Mouse (Mus musculus) kidney, embryonic 16.5 days (tissue): ENCODE data around the gene Naip2. TPM values are rescaled to one million over a fixed set of nuclear protein-coding genes. Genes with fewer than 3 reads are reported as not detected.
"Not testable (repeated sequence)": the region's sequence is repeated elsewhere in the genome, so short reads cannot be mapped to it uniquely, and the experiment has no call there.

Experiments
- ATAC-seq: fragments of 200-750 bp; cut with Nextera tagmentation; 2 replicates; pipeline ENCODE4 v1.8.0; 2017; ENCODE audit warnings: moderate TSS enrichment; ENCODE audit not compliant: low FRiP score, low TSS enrichment
- H3K27ac ChIP-seq: fragments of 300-500 bp; sonication (generic); 2 replicates; pipeline ENCODE4 v1.5.1; 2014; ENCODE audit warnings: low read length
- H3K27me3 ChIP-seq: fragments of 300-500 bp; sonication (generic); 2 replicates; pipeline ENCODE4 v1.6.1; 2014; ENCODE audit warnings: low read length, control low read depth, mixed read lengths; ENCODE audit not compliant: insufficient read depth
- H3K36me3 ChIP-seq: fragments of 300-500 bp; sonication (generic); 2 replicates; pipeline ENCODE4 v1.6.1; 2014; ENCODE audit warnings: low read length, control low read depth, mixed read lengths; ENCODE audit not compliant: insufficient read depth
- H3K4me1 ChIP-seq: fragments of 300-500 bp; sonication (generic); 2 replicates; pipeline ENCODE4 v1.6.1; 2014; ENCODE audit warnings: low read length, control low read depth, mixed read lengths; ENCODE audit not compliant: insufficient read depth
- H3K4me2 ChIP-seq: fragments of 300-500 bp; sonication (generic); replicated peaks from 2 replicates; pipeline ENCODE4 v1.6.1; 2014; ENCODE audit warnings: low read depth, low read length
- H3K4me3 ChIP-seq: fragments of 300-500 bp; sonication (generic); 2 replicates; pipeline ENCODE4 v1.5.1; 2014; ENCODE audit warnings: mild to moderate bottlenecking, low read length
- H3K9ac ChIP-seq: fragments of 300-500 bp; sonication (generic); replicated peaks from 2 replicates; pipeline ENCODE4 v1.6.1; 2014; ENCODE audit warnings: low read length
- H3K9me3 ChIP-seq: fragments of 300-500 bp; sonication (generic); 2 replicates; pipeline ENCODE4 v1.6.1; 2016; ENCODE audit warnings: low read length, control low read depth
- WGBS: fragments of 180-500 bp; shearing (Covaris S2); extraction: QIAGEN DNeasy Blood & Tissue Kit; methylation state at CpG from one replicate; pipeline ENCODE4 v1.1.7; 2014; 5-methylcytosine and 5-hydroxymethylcytosine counted together
- polyA plus RNA-seq: library from polyadenylated mRNA; unstranded; fragments of >200 nt; fragmentation: Nextera tagmentation; extraction: Ambion mirVana; gene quantifications from 2 replicates; pipeline ENCODE4 v1.2.1, GENCODE M21; 2015

Gene Naip2
- 0.37 and 0.64 TPM in 2 replicates for polyA plus RNA-seq

GRCm38 (mm10) chr13:100201659-100202333 is at the start of gene Naip2:
Gene Naip2, minus strand, starts transcription at chr13:100202092.
- not testable (repeated sequence) for H3K4me1 ChIP-seq, H3K36me3 ChIP-seq, H3K4me2 ChIP-seq, H3K4me3 ChIP-seq, H3K9ac ChIP-seq, H3K9me3 ChIP-seq, H3K27ac ChIP-seq, H3K27me3 ChIP-seq, ATAC-seq
- 34% methylated on average over 3 of the region's 3 CpGs for WGBS

DNA sequence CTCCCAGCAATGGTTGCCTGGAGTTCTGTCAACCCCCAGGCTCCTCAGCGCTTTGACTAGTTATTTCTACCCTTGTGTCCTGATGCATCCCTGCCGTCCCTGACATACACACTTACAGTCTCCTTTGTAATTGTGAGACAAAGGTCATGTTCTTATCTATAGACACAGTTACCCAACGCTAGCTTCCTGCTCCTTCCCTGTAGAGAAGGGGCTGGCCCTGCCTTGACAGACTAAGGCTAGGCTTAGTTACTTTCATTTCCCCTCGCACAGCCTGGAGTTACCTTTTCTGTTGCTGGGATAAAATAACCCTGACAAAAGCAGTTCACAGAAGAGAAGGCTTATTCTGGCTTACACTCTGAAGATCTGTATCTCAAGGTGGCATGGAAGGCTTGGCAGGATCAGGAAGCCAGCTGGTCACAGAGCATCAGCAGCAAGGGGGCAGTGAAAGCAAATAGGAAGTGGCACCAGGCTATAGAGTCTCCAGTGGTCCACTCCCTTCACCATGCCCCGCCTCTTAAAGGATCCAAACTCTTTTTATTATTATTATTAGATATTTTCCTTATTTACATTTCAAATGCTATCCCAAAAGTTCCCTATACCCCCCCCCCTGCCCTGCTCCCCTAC is 45.1 kb upstream of the Naip2 start:
- ATAC-seq, H3K27ac ChIP-seq, H3K27me3 ChIP-seq, H3K4me1 ChIP-seq, H3K4me2 ChIP-seq, H3K9ac ChIP-seq, H3K36me3 ChIP-seq, H3K9me3 ChIP-seq, H3K4me3 ChIP-seq: not testable (repeated sequence)
- 82% methylated on average over 5 of the region's 5 CpGs for WGBS

GRCm38 (mm10) chr13:100246223-100246622 is 44.3 kb upstream of the Naip2 start, which contains the start of gene Naip5:
Gene Naip5, minus strand, starts transcription at chr13:100246323.
- H3K27ac ChIP-seq, H3K4me1 ChIP-seq, H3K9me3 ChIP-seq, H3K4me2 ChIP-seq, H3K27me3 ChIP-seq, ATAC-seq, H3K9ac ChIP-seq, H3K4me3 ChIP-seq, H3K36me3 ChIP-seq: not testable (repeated sequence)
- 78% methylated on average over 4 of the region's 4 CpGs for WGBS

GRCm38 (mm10) chr13:100243702-100244101 is 41.8 kb upstream of the Naip2 start:
- Histone ChIP-seq H3K9ac (no peak overlapping the region), H3K27ac (no peak overlapping the region), H3K36me3 (no peaks in the 10 kb centered on the region), H3K9me3 (no peaks in the 10 kb centered on the region), H3K27me3 (no peaks in the 10 kb centered on the region), H3K4me2 (no peak overlapping the region), H3K4me3 (no peak overlapping the region), H3K4me1 (no peaks in the 10 kb centered on the region)
- no peak for ATAC-seq

GRCm38 (mm10) chr13:100213683-100214082 is 11.8 kb upstream of the Naip2 start:
- not testable (repeated sequence) for H3K27me3 ChIP-seq, H3K27ac ChIP-seq, H3K4me3 ChIP-seq, H3K4me2 ChIP-seq, H3K4me1 ChIP-seq, H3K9ac ChIP-seq, H3K9me3 ChIP-seq, ATAC-seq, H3K36me3 ChIP-seq
- 50% methylated on average over 1 of the region's 1 CpGs for WGBS

- no peak overlapping the region for H3K4me2 ChIP-seq
- H3K9me3 ChIP-seq = no peaks in the 10 kb centered on the region
- H3K9ac ChIP-seq = no peak overlapping the region
- H3K4me3 ChIP-seq = no peak overlapping the region
- no peaks in the 10 kb centered on the region for H3K4me1 ChIP-seq
- H3K36me3 ChIP-seq = no peaks in the 10 kb centered on the region
- 27% methylated on average over 8 of the region's 8 CpGs for WGBS
- H3K27ac ChIP-seq = no peak overlapping the region
- H3K27me3 ChIP-seq = no peaks in the 10 kb centered on the region
- peak; percentile 57; the same call in 1 of the 2 replicates for ATAC-seq
Observed at GRCm38 (mm10) chr13:100210540-100210939, 8.6 kb upstream of the Naip2 start.

GRCm38 (mm10) chr13:100203319-100203718 is 1.4 kb upstream of the Naip2 start:
- H3K27me3 ChIP-seq = no peaks in the 10 kb centered on the region
- H3K36me3 ChIP-seq = no peaks in the 10 kb centered on the region
- H3K9ac ChIP-seq = no peak overlapping the region
- no peak overlapping the region for H3K27ac ChIP-seq
- whole genome bisulfite sequencing = 89% methylated on average over 1 of the region's 1 CpGs
- no peaks in the 10 kb centered on the region for H3K4me1 ChIP-seq
- no peaks in the 10 kb centered on the region for H3K9me3 ChIP-seq
- H3K4me2 ChIP-seq = no peak overlapping the region
- no peak overlapping the region for H3K4me3 ChIP-seq
- ATAC-seq = no peak

DNA sequence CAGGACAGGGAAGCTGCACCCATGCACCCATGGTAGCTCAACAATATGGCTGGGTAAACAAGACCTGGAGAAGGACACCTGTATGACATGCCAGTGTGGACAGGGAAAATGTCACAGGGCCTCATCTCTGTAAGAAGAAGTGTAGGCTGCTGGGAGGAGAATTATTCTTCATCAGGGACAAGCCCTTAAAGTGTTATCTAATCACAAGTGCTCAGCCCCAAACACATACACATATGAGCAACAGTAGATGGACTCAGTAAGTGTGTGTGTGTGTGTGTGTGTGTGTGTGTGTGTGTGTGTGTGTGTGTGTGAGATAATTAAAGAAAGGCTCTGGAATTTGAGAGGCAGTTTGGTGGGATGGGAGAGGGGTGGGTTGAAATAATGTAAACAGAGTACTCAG is 1.1 kb downstream of the Naip2 start:
- no peak overlapping the region for H3K9ac ChIP-seq
- ATAC-seq = no peak
- no peak overlapping the region for H3K4me2 ChIP-seq
- no peaks in the 10 kb centered on the region for H3K9me3 ChIP-seq
- no peaks in the 10 kb centered on the region for H3K36me3 ChIP-seq
- H3K4me3 ChIP-seq = no peak overlapping the region
- no peaks in the 10 kb centered on the region for H3K4me1 ChIP-seq
- H3K27ac ChIP-seq = no peak overlapping the region
- H3K27me3 ChIP-seq = no peaks in the 10 kb centered on the region

- no peak for ATAC-seq
- Histone ChIP-seq H3K27me3 (no peaks in the 10 kb centered on the region), H3K9me3 (no peaks in the 10 kb centered on the region), H3K36me3 (no peaks in the 10 kb centered on the region), H3K4me3 (no peak overlapping the region), H3K27ac (no peak overlapping the region), H3K4me1 (no peaks in the 10 kb centered on the region), H3K9ac (no peak overlapping the region), H3K4me2 (no peak overlapping the region)
- WGBS = 60% methylated on average over 3 of the region's 3 CpGs
Observed at GRCm38 (mm10) chr13:100195421-100195820, 6.5 kb downstream of the Naip2 start.

- ATAC-seq, H3K9ac ChIP-seq, H3K9me3 ChIP-seq, H3K27me3 ChIP-seq, H3K4me1 ChIP-seq, H3K36me3 ChIP-seq, H3K27ac ChIP-seq, H3K4me3 ChIP-seq, H3K4me2 ChIP-seq: not testable (repeated sequence)
Observed at GRCm38 (mm10) chr13:100183111-100183510, 18.8 kb downstream of the Naip2 start.
